Mouse (Mus musculus) fibroblast of lung, adult 2 months (primary cell): ENCODE results near the gene Actn2.

ENCODE experiments used
- DNase-seq: peaks from one replicate; pipeline ENCODE4 v3.0.0-alpha.2; 2011; ENCODE audit warnings: low read depth

The Actn2 gene

DNA sequence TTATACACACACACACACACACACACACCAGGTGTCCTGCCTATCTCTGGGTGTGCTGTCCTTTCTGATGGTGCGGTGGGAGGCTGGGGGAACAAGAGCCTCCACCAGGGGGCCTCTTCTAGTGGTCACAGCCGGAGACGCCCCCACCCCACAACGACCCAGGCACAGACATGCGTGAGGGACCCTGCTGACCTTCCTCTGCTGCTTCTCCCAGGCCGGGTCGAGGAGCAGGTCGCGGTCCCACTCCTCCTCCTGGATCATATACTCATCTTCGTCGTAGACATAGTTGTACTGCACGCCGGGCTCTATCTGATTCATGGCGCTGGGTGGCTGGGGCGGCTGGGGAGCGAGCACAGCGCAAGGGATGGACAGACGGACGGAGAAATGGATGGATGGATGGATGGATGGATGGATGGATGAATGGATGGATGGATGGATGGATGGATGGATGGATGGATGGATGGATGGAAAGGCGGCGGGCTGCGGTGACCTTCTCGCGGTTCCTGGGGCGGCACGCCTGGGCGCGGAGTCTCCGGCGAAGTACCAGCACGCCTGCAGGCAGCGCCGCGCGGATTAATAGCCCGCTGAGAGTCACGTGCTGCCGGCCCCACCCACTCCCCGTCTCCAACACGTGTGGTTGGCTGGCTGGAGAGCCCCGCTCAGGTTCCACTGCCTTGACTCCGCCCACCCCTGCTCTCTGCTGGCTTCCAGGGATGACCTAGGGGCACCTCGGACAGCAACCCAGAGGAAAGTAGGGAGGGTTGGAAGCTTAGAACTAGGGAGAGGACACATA lies at the start of gene Actn2:
Actn2 (minus strand) TSS at position 578 of the 793 bp plus-strand sequence.
- DNase-seq, result no peak

DNA sequence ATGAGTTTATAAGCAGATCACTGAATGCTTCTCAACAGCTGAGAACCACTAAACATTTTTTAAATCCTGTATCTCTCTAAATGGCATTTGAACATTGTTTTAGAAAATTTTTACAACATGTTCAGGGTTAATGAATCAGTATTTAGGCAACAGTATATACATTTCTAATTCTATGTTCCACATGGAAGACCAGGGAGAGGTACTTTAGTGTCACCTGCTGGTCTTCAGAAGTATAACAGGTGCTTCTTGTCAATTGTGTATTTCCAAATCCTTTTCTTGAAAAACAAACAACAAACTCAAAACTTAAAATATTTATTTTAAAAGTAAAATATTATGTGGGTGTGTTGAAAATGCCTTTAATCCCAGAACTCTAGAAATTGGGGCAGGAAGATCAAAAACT lies 45.7 kb upstream of the Actn2 start:
- DNase-seq, result peak; percentile 16

DNA sequence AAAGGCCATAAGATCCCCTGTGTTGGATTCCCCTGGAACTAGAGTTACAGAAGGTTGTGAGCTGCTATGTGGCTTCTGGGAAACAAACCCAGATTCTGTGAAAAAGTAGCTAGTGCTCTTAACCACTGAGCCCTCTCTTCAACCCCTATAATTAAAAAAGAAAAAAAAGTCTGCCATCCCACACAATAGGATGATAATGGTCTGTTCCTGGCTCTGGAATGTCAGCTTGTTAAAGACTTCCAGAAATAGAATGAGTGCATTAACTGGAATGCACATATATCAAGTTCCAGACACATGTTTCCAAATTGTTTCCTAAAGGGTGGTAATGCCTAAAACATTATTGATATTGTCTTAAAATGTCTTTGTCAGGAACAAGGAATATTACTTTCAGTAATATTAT lies 44.2 kb upstream of the Actn2 start:
- no peak for DNase-seq

DNA sequence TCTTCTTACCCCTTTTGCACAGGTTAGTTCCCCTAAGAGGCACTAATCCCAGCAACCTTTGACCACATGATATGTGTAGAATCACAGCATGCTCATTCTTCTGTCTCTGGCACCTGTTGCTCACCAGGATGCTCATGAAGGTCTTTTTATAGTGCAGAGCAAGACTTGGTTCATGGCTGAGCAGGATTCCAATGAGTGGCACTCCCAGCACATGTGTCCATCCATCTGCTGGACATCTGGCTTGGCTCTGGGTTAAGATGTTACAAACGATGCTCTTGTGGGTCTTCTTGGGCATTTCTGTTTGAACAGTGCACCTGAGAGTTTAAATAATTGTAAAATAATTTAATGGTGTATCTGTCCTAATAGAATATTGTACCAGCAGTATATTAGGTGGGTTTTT lies 36.2 kb upstream of the Actn2 start:
- no peak for DNase-seq

DNA sequence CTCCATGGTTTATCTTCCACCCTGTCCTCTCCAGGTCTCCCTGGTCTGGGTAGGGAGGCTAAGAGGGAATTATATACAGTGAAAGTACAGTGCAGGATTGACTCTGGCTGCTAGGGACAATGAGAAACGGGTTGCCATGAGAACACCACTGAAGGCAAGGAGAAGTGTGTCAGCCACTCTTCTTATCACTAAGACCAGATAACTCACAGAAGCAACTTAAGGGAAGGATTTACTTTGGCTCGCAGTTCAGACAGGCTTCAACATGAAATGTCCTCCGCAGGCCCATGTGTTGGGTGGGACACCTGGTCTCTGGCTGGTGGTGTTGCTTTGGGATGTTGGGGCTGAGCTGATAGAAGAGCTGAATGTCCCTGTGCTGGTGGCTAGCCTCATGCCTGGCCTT lies 32.2 kb upstream of the Actn2 start:
- no peak for DNase-seq

DNA sequence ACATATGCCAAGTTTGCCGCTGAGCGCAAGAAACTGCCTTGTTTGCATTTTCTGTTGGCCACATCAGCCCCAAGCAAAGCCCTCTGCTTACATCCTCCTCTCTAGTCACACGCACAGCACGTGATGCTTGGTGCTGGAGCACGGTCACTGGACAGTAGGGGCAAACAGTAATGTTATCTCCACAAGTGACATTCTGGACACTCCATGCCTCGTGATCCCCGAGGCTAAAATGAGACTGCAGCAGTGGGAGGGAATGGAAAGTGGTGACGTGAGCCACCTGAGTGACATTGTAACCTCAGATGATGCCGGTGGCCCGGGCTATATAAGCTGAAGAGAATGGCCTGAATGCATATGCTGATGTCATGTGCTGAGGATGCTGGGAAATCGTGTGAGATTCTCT lies 29.4 kb upstream of the Actn2 start:
- DNase-seq, result no peak

DNA sequence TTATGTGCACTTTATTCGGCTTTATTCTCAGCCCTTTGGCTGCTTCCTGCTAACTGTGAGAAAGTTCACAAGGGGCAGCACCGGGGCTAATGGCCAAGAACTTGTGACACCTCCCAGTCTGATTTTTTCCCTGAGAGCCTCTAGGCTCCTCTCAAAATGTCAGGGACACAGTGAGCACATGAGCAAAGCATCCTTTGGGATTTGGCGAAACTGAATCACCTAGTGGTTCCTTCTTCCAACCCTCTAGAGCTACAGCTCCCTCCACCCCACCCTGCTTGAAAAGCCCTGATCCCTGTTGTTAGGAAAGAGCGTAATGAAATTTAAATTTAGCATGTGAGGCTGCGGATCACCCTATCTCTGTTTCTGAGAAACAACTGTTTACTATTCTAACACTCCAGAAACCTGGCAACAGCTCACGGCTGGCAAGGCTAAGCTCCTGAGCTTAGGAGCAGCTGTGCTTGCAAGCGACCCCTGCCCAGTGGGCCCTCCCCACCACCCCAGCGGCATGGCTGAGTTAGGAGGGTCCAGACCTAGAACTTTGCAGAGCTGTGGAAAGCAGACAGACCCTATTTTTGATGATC lies 28.6 kb upstream of the Actn2 start:
- DNase-seq, result no peak

DNA sequence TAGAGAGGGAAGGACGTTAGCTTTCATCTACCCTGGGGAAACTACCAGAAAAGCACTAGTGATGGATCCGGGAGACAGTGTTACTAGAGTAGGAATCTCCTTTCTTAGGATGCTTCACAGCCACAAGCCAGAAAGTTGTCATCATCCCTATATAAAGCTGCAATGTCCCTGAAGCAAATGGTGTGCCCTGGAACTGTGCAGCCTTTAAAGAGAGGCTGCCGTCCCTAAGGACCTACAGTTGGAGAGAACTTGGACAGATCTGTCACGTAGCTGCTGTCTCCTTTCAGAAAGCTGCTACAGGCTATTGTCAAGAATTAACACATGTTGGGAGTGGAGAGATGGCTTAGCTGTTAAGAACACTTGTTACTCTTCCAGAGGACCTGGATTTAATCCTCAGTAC lies 20.9 kb upstream of the Actn2 start:
- no peak for DNase-seq

DNA sequence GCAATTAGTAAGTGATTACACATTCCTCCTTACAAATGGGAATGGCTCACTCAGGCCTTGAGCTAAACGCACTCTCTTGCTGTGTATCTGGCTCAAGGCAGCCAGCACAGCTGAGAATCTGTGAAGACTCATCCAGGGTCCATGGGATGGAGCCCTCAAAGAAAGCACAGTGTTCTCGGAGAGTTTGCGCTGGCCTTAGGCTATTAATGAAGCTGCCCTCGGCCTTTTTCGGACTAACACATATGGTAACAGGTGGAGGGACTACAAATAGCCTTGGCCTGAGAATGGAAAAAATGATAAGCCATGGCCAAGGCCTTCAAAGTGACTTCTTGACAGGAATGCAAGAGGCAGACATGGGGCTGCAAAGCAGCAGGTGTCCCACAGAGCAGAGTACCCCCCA lies 17.0 kb upstream of the Actn2 start:
- no peak for DNase-seq

DNA sequence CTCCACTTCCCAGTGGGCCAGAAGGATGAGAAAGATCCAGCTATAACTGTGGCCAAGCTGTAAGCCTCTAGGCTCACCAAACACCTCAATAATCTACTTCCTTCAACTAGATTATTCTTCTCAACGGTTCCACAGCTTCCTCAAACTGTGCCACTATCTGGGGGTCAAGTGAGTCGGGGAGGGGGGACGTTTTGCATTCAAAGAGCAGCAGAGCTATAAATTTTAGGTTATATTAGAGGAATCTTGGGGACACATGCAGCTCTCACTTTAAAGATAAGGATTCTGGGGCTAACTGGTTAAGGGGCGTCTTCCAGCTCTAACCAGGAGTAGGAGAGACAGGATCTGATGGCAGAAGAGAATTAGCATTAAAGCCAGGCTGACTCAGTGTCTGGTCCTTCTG lies 15.6 kb upstream of the Actn2 start:
- DNase-seq, result no peak

DNA sequence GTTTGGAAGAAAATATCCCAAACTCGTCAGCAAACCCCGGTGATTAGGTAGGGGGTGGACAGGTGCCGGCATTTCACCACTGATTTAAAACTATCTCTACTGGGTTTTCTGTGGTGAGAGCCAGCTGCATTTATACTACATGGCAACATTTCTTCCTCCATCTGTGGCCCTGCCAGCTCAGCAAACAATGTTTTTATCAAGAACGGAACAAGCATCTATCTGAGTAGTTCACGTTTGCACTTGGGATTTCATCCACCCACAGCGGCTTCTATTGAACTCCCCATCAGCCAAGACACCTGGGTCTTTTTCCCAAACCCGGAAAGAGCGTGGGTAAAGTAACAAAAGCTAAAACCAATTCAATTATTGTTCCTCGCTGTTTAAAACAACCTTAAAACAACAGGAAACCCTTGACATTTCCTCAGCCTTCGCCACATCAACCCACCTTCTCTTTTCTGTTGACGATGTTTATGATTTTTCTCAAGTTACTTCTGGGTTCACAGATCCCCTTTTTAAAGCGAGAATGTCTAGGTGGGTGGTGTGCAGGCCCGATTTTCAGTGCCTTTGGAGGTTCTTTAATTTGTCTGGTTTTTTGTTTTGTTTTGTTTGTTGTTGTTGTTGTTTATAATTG lies 8.8 kb upstream of the Actn2 start:
- DNase-seq, result no peak

DNA sequence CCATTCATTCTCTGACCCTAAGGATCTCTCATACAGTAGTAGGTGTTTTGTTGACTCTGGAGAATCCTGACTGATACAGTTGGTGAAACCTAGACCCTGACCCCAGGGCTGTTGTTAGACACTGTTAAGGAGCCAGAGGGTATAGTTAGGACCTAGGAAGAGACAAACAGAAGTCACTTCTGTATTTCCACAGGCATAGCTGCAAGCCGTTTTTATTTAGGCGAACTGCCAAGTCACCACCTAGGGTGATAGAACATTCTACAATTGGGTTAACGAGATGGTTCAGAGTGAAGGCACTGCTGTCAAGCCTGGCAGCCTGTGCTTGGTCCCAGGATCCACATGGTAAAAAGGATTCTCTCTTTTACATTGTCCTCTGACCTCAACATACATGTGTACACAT lies 6.3 kb upstream of the Actn2 start:
- DNase-seq, result no peak

DNA sequence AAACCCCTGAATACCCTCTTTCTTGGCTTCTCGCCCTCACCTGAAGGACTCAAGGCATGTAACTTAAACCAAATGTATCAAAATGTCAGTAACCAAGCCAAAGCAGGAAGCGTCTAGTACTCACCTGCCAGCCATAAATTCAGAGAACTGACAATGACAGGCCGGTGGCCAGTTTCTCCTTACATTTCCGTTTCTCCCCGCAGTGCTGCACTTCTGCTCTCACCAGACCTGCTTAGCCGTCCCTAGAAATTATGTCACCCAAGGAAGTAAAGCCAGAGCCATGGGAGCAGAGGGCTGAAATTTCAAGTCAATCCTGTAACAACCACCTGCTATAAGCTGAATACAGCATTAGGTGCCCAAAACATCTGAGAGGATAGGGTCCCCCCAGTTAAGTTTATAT lies 887 bp upstream of the Actn2 start:
- no peak for DNase-seq

DNA sequence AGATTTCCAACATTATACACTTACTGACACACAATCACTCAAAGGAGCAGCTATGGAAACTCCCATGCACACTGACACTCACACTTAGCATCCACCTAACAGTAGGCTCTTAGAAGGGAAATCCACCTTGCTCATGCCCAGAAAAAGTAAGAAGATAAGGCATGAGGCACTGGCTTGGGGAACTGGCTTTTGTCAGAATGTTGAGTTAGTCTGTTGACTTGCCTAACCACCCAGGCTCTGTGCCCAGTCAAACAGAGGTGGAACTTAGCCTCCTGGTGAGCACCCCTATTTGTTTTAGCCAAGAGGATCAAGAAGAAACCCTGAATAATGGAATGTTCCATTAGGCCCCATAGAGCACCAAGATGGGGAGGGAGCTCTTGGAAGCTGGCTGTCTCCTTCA lies 1.1 kb downstream of the Actn2 start:
- no peak for DNase-seq

DNA sequence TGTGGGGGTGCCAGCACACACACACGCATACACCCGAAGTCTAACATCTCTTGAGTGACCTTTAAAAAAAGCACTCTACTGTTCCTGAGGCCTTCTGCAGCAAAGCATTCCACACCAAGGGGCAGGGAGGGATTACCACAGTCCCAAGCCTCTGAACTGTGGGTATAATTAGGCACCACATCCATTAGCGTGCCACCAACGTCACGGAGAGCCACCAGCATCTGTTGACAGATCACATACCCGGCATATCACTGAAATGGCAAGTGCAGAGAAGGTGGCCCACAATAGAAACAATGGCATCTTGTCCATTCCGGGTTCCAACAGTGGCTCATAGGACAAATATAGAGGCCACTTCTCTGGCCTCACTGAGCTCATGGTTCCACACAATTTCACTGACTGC lies 2.8 kb downstream of the Actn2 start:
- no peak for DNase-seq

DNA sequence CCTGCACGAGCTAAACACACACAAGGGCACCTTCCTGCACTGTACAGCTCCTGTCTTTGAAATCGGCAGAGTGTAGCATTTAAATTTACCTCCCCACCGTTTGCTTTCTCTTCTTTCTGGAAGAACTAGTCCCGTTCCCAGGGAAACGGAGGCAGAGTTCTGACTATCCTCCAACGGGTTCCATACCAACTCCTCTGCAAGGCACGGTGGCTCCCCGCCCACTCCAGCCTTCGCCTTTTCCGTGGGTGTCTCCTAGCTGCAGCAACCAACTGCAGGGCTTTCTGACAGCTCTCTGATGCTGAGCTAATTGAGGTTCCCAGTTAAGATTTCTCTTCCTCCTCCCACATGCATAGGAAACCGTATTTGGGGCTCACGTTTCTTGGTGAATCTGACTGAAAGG lies 6.5 kb downstream of the Actn2 start:
- DNase-seq, result no peak

DNA sequence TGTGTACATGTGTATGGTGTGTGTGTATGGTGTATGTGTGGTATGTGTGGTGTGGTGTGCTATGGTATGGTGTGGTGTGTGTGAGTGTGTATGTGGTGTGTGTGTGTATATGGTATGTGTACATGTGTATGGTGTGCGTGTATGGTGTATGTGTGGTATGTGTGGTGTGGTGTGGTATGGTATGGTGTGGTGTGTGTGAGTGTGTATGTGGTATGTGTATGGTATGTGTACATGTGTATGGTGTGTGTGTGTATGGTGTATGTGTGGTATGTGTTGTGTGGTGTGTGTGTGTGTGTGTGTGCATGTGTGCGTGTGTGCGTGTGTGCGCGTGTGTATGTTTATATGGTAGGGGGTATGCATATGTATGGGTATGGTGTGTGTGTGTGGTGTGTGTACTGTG lies 9.0 kb downstream of the Actn2 start:
- no peak for DNase-seq

DNA sequence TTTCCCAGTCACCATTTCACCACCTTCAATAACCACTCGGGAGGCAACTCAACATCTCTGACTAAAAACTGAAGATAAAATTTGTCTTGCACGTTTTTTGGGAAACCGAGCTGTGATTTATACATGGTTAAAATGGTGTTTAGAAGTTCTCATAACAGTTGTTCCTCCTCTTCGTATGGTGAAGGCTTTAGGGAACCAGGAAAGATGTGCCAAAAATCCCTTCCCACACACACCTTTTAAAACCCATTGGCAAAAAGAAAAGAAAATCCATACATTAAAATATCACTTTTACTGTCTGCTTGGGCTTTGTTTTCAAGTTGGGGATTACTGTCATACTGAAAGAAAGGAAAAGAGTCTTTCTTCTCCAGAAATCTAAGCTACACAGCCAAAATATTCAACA lies 12.2 kb downstream of the Actn2 start:
- no peak for DNase-seq

DNA sequence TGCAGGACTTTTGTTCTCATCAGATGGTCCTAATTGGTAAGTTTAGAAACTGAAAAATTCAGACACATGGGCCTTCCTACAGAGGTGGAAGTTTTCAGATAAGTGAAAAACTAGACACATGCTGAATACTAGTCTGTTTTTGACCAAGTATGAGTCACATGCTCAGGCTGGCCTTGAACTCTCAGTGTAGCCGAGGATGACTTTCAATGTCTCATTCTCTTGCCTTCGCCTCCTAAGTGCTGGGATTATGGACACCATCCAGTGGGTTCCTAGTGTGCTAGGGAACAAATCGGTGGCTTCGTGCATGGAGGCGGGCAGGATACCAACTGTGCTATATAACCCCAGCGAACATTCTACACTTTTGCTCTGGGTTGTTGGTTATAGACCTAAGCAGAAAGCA lies 13.0 kb downstream of the Actn2 start:
- DNase-seq, result no peak

DNA sequence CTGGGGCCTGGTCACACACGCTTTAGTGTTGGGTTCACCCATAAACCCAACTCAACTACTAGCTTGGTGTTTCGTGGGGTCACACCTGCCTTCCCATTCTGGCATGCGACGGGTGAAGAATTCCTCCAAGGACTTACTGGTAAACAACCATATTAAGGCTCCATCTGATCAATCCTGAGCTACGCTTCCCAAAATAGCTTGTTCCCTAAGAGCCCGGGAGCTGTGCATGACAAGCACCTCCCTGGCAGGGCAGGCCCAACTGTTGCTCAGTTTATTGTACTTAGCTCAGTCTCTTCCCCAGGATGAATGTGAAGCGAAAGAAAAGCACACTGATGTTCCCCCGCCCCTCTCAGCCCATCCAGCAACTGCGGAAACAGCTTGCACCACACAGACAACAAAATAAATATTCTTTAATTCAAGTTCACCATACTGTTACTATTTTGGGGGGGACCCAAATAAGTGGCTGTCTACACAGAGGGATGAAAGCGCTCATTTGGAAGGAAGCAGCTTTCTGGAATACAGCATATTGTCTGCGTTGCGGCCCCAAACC lies 17.4 kb downstream of the Actn2 start:
- DNase-seq, result no peak

DNA sequence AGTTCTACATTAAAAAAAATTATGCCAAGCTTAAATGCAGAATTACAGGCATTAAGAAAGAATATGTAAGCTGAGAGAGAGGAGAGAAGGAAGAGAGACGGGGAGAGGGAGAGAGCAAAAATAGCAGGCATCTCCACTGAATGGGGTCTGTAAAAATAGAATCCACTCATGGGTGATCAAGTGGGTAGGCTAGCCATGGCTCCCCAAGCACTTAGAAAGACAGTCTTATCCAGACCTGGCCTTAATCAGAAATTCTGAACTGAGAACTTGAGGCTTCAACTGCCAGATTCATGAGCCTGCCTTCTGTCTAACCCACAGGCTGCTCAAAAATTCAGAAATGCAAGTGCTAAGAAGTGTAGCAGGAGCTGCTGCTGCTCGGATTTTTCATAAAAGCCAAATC lies 20.4 kb downstream of the Actn2 start:
- no peak for DNase-seq

DNA sequence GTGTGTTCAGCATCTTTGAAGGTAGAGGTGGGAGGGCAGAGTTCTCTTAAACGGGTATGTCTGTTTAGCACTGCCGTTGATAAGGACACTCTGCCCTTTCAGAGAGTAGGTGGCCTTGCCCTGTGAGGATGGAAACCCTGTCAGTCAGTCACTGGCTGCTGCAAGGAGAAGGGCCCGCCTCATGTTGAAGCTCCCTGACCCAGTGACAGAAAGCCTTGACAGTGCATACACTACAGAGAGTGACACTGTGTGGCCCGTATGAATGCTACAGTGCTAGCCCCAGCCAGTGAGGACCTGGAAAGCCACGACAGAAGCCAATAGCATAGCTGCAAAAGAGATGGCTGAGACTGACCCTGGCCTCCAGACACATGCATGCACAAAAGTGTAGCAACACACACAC lies 22.5 kb downstream of the Actn2 start:
- DNase-seq, result no peak

DNA sequence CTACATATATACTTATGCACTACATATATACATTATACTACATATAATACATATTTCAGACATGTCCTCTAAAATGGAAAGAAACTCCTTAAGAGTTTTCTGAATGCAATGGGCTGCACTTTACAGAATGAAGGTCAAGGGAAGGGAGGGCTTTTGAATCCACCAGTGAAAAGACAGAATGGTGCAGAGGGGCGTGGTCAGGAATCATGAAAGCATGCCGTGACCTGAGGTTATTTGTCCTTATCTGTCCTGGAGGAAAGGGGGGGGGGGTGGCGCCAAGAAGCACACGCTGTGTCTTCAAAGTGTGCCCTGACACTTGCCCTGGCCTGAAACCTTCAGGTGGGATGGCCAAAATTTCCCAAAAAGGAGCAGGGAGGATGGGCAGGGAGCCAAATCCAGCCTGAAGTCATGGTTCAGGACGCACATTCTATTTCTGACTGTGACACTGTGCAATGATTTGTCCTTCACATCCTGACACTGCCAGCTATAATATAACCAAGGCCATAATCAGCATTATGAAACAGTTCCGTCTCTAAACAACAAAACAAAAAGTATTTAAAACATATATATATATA lies 23.3 kb downstream of the Actn2 start:
- DNase-seq, result no peak
